ENCODE assay signal across 26 mouse cellular contexts in the genomic region with DNA sequence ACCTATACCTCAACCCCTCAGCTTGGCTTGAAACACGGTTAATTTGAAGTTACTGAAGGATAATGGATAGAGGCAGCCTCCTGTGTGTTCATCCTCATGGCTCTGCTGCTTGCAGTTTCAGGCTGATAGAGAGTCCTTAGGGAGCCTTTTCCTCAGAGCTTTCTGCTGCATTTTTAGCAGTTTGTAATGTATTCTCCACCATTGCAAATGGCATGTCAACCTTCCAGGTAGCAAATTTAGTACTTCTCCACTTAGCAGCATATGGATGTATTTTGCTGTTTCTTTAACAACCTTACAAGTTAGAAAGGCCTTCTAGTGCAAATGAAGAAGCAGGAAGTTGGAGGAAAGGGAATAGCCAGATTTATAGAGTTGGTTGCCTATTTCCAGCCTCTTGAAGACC. TPM values are rescaled to one million over a fixed set of nuclear protein-coding genes. Genes with fewer than 3 reads are reported as not detected.
DNase-seq lines count a peak whose midpoint lies in the region; ATAC-seq and TF ChIP-seq lines count a peak whose summit lies in the region.
"Had no signal": no experiment of that assay in that cellular context is flagged by ENCODE, and none has a peak within 500 bp of the region (broad histone marks: within the 10 kb centered on the region; RNA-seq: fewer than 3 reads in every experiment).

No protein-coding gene starts in this region.

- ATAC-seq in forebrain, postnatal 0 days = peak; percentile 14; the same call in 1 of the 2 replicates
- ATAC-seq in forebrain, embryonic 13.5 days = no peak
- peak; percentile 86 for ATAC-seq in frontal cortex, adult (ENCODE audit: low TSS enrichment)
- ATAC-seq in hindbrain, postnatal 0 days = no peak
- ATAC-seq: activated CD4-positive, CD25-positive, alpha-beta regulatory T cell, adult 4 months; CD4-positive, CD25-positive, alpha-beta regulatory T cell, adult 4 months; Patski had no signal

- no peaks in the 10 kb centered on the region for H3K4me1 ChIP-seq in forebrain, postnatal 0 days (ENCODE audit: insufficient read depth)
- H3K4me1 ChIP-seq in forebrain, embryonic 13.5 days = no peaks in the 10 kb centered on the region
- H3K4me1 ChIP-seq in hindbrain, postnatal 0 days (ENCODE audit: insufficient read depth, low read length) = no peaks in the 10 kb centered on the region

- no peaks in the 10 kb centered on the region for H3K36me3 ChIP-seq in forebrain, postnatal 0 days (ENCODE audit: insufficient read depth)
- no peaks in the 10 kb centered on the region for H3K36me3 ChIP-seq in forebrain, embryonic 13.5 days (ENCODE audit: poor library complexity, severe bottlenecking)
- no peaks in the 10 kb centered on the region for H3K36me3 ChIP-seq in hindbrain, postnatal 0 days (ENCODE audit: insufficient read depth, low read length)
- H3K36me3 ChIP-seq: G1E had no signal

- 38% methylated on average over 1 of the region's 1 CpGs for WGBS in forebrain, postnatal 0 days
- WGBS in forebrain, embryonic 13.5 days = 71% methylated on average over 1 of the region's 1 CpGs
- 40% methylated on average over 1 of the region's 1 CpGs for WGBS in hindbrain, postnatal 0 days

- H3K9ac ChIP-seq in forebrain, postnatal 0 days = no peak overlapping the region
- no peak overlapping the region for H3K9ac ChIP-seq in forebrain, embryonic 13.5 days
- H3K9ac ChIP-seq in hindbrain, postnatal 0 days (replicated peaks; ENCODE audit: low read length) = no peak overlapping the region

- TF ChIP-seq CTCF in forebrain, postnatal 0 days (IDR thresholded peaks at IDR 0.05; ENCODE audit: low read depth) = no peak
- TF ChIP-seq CTCF in hindbrain, postnatal 0 days (IDR thresholded peaks at IDR 0.05; ENCODE audit: low read depth) = no peak

- H3K4me2 ChIP-seq in forebrain, postnatal 0 days (ENCODE audit: low read depth) = no peak overlapping the region
- no peak overlapping the region for H3K4me2 ChIP-seq in forebrain, embryonic 13.5 days
- H3K4me2 ChIP-seq in hindbrain, postnatal 0 days (ENCODE audit: low read depth, low read length) = no peak overlapping the region

- no peak overlapping the region for H3K27ac ChIP-seq in forebrain, postnatal 0 days (ENCODE audit: low read depth, low read length)
- no peak overlapping the region for H3K27ac ChIP-seq in forebrain, embryonic 13.5 days
- no peak overlapping the region for H3K27ac ChIP-seq in hindbrain, postnatal 0 days

- no peak overlapping the region for H3K4me3 ChIP-seq in forebrain, postnatal 0 days (ENCODE audit: low read depth, low read length)
- no peak overlapping the region for H3K4me3 ChIP-seq in forebrain, embryonic 13.5 days
- no peak overlapping the region for H3K4me3 ChIP-seq in hindbrain, postnatal 0 days (ENCODE audit: low read length)

- no peaks in the 10 kb centered on the region for H3K9me3 ChIP-seq in forebrain, postnatal 0 days (ENCODE audit: low read length)
- no peaks in the 10 kb centered on the region for H3K9me3 ChIP-seq in forebrain, embryonic 13.5 days (replicated peaks)
- no peaks in the 10 kb centered on the region for H3K9me3 ChIP-seq in hindbrain, postnatal 0 days (ENCODE audit: low read length)
- H3K9me3 ChIP-seq: G1E had no signal

- DNase-seq in forebrain, postnatal 0 days = no peak
- no peak for DNase-seq in frontal cortex, postnatal 36 days (ENCODE audit: low spot score in 2 of 2)
- peak; percentile 38 for DNase-seq in brain, adult 2 months (ENCODE audit: low read depth, low spot score)
- peak; percentile 40 for DNase-seq in telencephalon, adult 2 months (ENCODE audit: low read depth, low spot score)
- no peak for DNase-seq in hindbrain, postnatal 0 days (ENCODE audit: low spot score)
- DNase-seq in adrenal gland, postnatal 14 days = no peak
- DNase-seq: adrenal gland, adult 2 months; adrenal gland, adult 8-10 months; adrenal gland, postnatal 10 days; adrenal gland, postnatal 25 days; adrenal gland, postnatal 36 days; B cell, adult 2 months; cerebellum, adult 11 months; cerebellum, adult 11-12 months; cerebellum, adult 18-20 months; cerebellum, adult 2 months had no signal

- no peaks in the 10 kb centered on the region for H3K27me3 ChIP-seq in forebrain, postnatal 0 days (ENCODE audit: insufficient read depth, low read length)
- no peaks in the 10 kb centered on the region for H3K27me3 ChIP-seq in forebrain, embryonic 13.5 days
- no peaks in the 10 kb centered on the region for H3K27me3 ChIP-seq in hindbrain, postnatal 0 days (ENCODE audit: insufficient read depth, low read length)
- H3K27me3 ChIP-seq: CH12.LX had no signal

RNA-seq across cellular contexts. Expression of a gene that starts 36.1 kb away (rescaled TPM):
- total RNA-seq in forebrain, postnatal 0 days (2014; rRNA removed) = not detected in 2 replicates
- not detected in 2 replicates for polyA plus RNA-seq in forebrain, postnatal 0 days (2015; fragmentation: Nextera tagmentation; extraction: Ambion mirVana)
- polyA plus RNA-seq in forebrain, embryonic 13.5 days (2015; fragmentation: Nextera tagmentation; extraction: Ambion mirVana) = not detected in 2 replicates
- total RNA-seq in hindbrain, postnatal 0 days (2014; rRNA removed) = not detected in 2 replicates
- polyA plus RNA-seq in hindbrain, postnatal 0 days (2015; fragmentation: Nextera tagmentation; extraction: Ambion mirVana) = 0.05 TPM in 2 replicates
- total RNA-seq in adrenal gland, postnatal 14 days (2021) = not detected in 2 replicates
- total RNA-seq: adrenal gland, adult 18-20 months; adrenal gland, adult 2 months; adrenal gland, postnatal 10 days; adrenal gland, postnatal 25 days; adrenal gland, postnatal 36 days; MEL had no signal
- polyA plus RNA-seq: adrenal gland, adult 2 months; brain, embryonic 14.5 days; CD4-positive, CD25-positive, alpha-beta regulatory T cell, adult 4 months; cerebellum, adult 2 months; G1E; Patski had no signal

Comparison
In these comparisons a context has a peak if more than half of its experiments do, and no peak if none do; other contexts are left out.
1. ATAC-seq: peak in forebrain, postnatal 0 days (single experiment) and frontal cortex, adult (single experiment); none in forebrain, embryonic 13.5 days (single experiment) and hindbrain, postnatal 0 days (single experiment).
2. DNase-seq: peak in brain, adult 2 months (single experiment) and telencephalon, adult 2 months (single experiment); none in forebrain, postnatal 0 days (single experiment), frontal cortex, postnatal 36 days (0 of 2), hindbrain, postnatal 0 days (single experiment) and adrenal gland, postnatal 14 days (single experiment).